Mouse (Mus musculus): Measurements from ENCODE around the gene Bdh2. TPM values are rescaled to one million over a fixed set of nuclear protein-coding genes. Genes with fewer than 3 reads are reported as not detected.
A peak's percentile ranks its signal among the peaks of the same experiment; 100 is the strongest.

Gene Bdh2
- polyA plus RNA-seq, 1 experiment from 2014 or later = 1.7 TPM

- WGBS = 80% methylated on average over 8 of the region's 8 CpGs
- no peak overlapping the region for H3K4me2 ChIP-seq
- no peak overlapping the region for H3K9ac ChIP-seq (ENCODE audit: low read depth, low read length)
- no peak for ATAC-seq (replicated peaks; ENCODE audit: low FRiP score)
- H3K27ac ChIP-seq (ENCODE audit: low read depth, low read length) = no peak overlapping the region
- no peaks in the 10 kb centered on the region for H3K4me1 ChIP-seq (replicated peaks; ENCODE audit: control insufficient read depth, insufficient read depth, low read length)
- no peak for DNase-seq (ENCODE audit: low spot score)
- H3K27me3 ChIP-seq (replicated peaks; ENCODE audit: control insufficient read depth, insufficient read depth, low read length) = no peaks in the 10 kb centered on the region
- H3K9me3 ChIP-seq (ENCODE audit: control insufficient read depth, low read length) = no peaks in the 10 kb centered on the region
- H3K36me3 ChIP-seq (ENCODE audit: control insufficient read depth, insufficient read depth, low read length) = no peaks in the 10 kb centered on the region
- H3K4me3 ChIP-seq (ENCODE audit: low read depth, low read length) = no peak overlapping the region
These were observed 7.2 kb downstream of the Bdh2 start for GRCm38 (mm10) chr3:135288138-135288750.

- Histone ChIP-seq H3K4me3 (ENCODE audit: low read depth, low read length) (no peak overlapping the region), H3K4me2 (no peak overlapping the region), H3K9ac (ENCODE audit: low read depth, low read length) (no peak overlapping the region), H3K27ac (ENCODE audit: low read depth, low read length) (no peak overlapping the region), H3K4me1 (replicated peaks; ENCODE audit: control insufficient read depth, insufficient read depth, low read length) (no peaks in the 10 kb centered on the region), H3K27me3 (replicated peaks; ENCODE audit: control insufficient read depth, insufficient read depth, low read length) (no peaks in the 10 kb centered on the region), H3K36me3 (ENCODE audit: control insufficient read depth, insufficient read depth, low read length) (no peaks in the 10 kb centered on the region), H3K9me3 (ENCODE audit: control insufficient read depth, low read length) (no peaks in the 10 kb centered on the region)
- WGBS = 84% methylated on average over 1 of the region's 1 CpGs
- ATAC-seq (replicated peaks; ENCODE audit: low FRiP score) (no peak), DNase-seq (ENCODE audit: low spot score) (no peak)
These were observed 8.1 kb downstream of the Bdh2 start for GRCm38 (mm10) chr3:135289148-135289547.

DNA sequence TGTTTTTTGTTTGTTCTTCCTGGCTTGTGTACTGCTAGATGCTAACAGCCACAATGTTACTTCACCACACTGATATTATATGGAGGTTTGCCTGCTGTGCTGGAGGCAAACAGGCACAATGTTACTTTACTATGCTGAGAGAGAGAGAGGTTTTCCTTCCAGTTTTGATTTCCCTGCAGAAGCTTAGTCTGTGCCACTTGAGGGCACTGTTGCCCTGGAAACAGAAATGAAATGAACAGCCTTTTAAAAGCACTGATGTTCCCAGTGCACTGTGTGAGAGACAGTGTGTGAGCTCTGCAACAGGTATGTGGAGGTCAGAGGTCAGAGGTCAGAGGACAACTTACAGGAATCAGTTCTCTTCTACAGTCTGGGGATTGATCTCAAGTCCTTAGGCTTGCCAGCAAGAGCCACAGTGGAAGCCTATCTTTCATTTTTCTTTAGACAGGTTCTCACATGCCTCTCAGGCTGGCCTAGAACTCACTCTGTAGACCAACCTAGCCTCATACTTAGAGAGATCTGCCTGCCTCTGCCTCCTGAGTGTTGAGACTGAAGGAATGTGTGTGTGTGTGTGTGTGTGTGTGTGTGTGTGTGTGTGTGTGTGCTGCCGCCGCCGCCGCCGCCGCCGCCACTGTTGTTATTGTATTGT, 9.4 kb downstream of the Bdh2 start:
- ATAC-seq (replicated peaks; ENCODE audit: low FRiP score) (peak; percentile 47; the same call in 1 of the 2 replicates), DNase-seq (ENCODE audit: low spot score) (no peak)
- Histone ChIP-seq H3K27me3 (replicated peaks; ENCODE audit: control insufficient read depth, insufficient read depth, low read length) (no peaks in the 10 kb centered on the region), H3K9ac (ENCODE audit: low read depth, low read length) (no peak overlapping the region), H3K4me2 (no peak overlapping the region), H3K9me3 (ENCODE audit: control insufficient read depth, low read length) (no peaks in the 10 kb centered on the region), H3K27ac (ENCODE audit: low read depth, low read length) (no peak overlapping the region), H3K36me3 (ENCODE audit: control insufficient read depth, insufficient read depth, low read length) (no peaks in the 10 kb centered on the region), H3K4me3 (ENCODE audit: low read depth, low read length) (no peak overlapping the region), H3K4me1 (replicated peaks; ENCODE audit: control insufficient read depth, insufficient read depth, low read length) (no peaks in the 10 kb centered on the region)
- 99% methylated on average over 7 of the region's 7 CpGs for WGBS

- no peak overlapping the region for H3K4me3 ChIP-seq (ENCODE audit: low read depth, low read length)
- no peaks in the 10 kb centered on the region for H3K9me3 ChIP-seq (ENCODE audit: control insufficient read depth, low read length)
- no peaks in the 10 kb centered on the region for H3K36me3 ChIP-seq (ENCODE audit: control insufficient read depth, insufficient read depth, low read length)
- DNase-seq (ENCODE audit: low spot score) (no peak), ATAC-seq (replicated peaks; ENCODE audit: low FRiP score) (no peak)
- H3K9ac ChIP-seq (ENCODE audit: low read depth, low read length) = no peak overlapping the region
- H3K4me2 ChIP-seq = no peak overlapping the region
- no peak overlapping the region for H3K27ac ChIP-seq (ENCODE audit: low read depth, low read length)
- 60% methylated on average over 7 of the region's 7 CpGs for WGBS
- no peaks in the 10 kb centered on the region for H3K4me1 ChIP-seq (replicated peaks; ENCODE audit: control insufficient read depth, insufficient read depth, low read length)
- no peaks in the 10 kb centered on the region for H3K27me3 ChIP-seq (replicated peaks; ENCODE audit: control insufficient read depth, insufficient read depth, low read length)
These were observed 12.7 kb downstream of the Bdh2 start for GRCm38 (mm10) chr3:135293703-135294102.

DNA sequence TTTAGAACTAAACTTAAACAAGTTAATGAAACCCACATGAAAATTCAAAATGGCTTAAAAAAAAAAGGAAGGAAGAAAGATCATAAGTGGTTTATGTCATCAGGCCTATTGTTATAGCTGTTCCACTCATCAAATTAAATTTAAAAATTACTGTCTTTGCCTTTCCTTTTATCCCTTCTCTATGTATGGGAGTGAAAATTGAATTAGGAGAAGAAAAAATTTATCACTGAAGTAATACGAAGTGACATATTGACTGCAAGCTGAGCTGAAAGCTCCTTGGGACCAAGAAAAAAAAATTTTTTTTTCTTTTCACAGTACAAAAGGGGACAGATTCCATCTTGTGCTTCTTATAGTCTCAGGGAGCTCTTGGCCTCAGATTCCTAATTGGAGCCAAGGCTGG, 14.5 kb downstream of the Bdh2 start:
- no peaks in the 10 kb centered on the region for H3K36me3 ChIP-seq (ENCODE audit: control insufficient read depth, insufficient read depth, low read length)
- ATAC-seq (replicated peaks; ENCODE audit: low FRiP score) (no peak), DNase-seq (ENCODE audit: low spot score) (no peak)
- WGBS = 79% methylated on average over 1 of the region's 1 CpGs
- H3K4me3 ChIP-seq (ENCODE audit: low read depth, low read length) = no peak overlapping the region
- no peak overlapping the region for H3K9ac ChIP-seq (ENCODE audit: low read depth, low read length)
- H3K4me1 ChIP-seq (replicated peaks; ENCODE audit: control insufficient read depth, insufficient read depth, low read length) = no peaks in the 10 kb centered on the region
- no peaks in the 10 kb centered on the region for H3K27me3 ChIP-seq (replicated peaks; ENCODE audit: control insufficient read depth, insufficient read depth, low read length)
- no peak overlapping the region for H3K27ac ChIP-seq (ENCODE audit: low read depth, low read length)
- no peak overlapping the region for H3K4me2 ChIP-seq
- no peaks in the 10 kb centered on the region for H3K9me3 ChIP-seq (ENCODE audit: control insufficient read depth, low read length)

DNA sequence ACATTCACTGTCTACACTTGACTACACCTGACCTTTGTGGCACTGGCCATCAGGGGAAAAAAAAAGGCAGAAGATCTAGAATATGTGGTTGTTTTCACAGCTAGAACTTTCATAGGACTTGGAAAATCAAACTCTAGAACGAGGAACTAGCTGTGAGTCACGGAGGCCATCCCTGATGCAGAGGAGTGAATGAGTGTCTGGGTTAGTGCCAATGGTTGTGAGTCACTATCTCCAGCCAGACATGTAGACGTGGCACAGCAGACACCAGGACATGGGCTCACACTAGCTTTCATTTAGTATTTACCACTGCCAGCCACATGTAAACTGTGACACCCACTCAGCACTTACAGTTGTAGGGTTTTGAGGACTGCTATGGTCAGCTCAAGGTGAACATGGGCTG, 17.5 kb downstream of the Bdh2 start:
- H3K27me3 ChIP-seq (replicated peaks; ENCODE audit: control insufficient read depth, insufficient read depth, low read length) = no peaks in the 10 kb centered on the region
- H3K9ac ChIP-seq (ENCODE audit: low read depth, low read length) = no peak overlapping the region
- H3K27ac ChIP-seq (ENCODE audit: low read depth, low read length) = no peak overlapping the region
- no peak for DNase-seq (ENCODE audit: low spot score)
- no peak overlapping the region for H3K4me3 ChIP-seq (ENCODE audit: low read depth, low read length)
- no peak overlapping the region for H3K4me2 ChIP-seq
- no peaks in the 10 kb centered on the region for H3K4me1 ChIP-seq (replicated peaks; ENCODE audit: control insufficient read depth, insufficient read depth, low read length)
- no peaks in the 10 kb centered on the region for H3K9me3 ChIP-seq (ENCODE audit: control insufficient read depth, low read length)
- no peaks in the 10 kb centered on the region for H3K36me3 ChIP-seq (ENCODE audit: control insufficient read depth, insufficient read depth, low read length)
- ATAC-seq (replicated peaks; ENCODE audit: low FRiP score) = no peak
- 76% methylated on average over 3 of the region's 3 CpGs for WGBS

DNA sequence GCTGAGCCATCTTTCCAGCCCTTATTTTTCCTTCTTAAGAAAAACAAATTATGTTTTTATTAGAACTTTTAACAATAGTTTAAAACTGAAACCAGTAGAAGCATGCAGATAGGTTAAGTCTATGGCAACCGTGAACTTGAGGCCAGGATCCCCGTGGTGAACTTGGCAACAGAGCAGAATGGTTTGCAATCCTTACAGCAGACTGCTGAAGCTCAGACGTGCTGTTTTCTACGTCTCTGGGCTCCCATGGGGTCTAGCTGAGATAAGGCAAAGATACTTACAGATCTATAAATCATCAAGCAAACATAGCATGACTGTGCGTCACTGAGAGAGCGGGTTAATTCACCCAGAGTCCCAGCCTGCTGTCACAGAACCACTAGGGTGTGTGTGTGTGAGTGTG, 19.1 kb downstream of the Bdh2 start:
- 56% methylated on average over 6 of the region's 6 CpGs for WGBS
- DNase-seq (ENCODE audit: low spot score) (no peak), ATAC-seq (replicated peaks; ENCODE audit: low FRiP score) (no peak)
- Histone ChIP-seq H3K27me3 (replicated peaks; ENCODE audit: control insufficient read depth, insufficient read depth, low read length) (no peaks in the 10 kb centered on the region), H3K4me2 (no peak overlapping the region), H3K27ac (ENCODE audit: low read depth, low read length) (no peak overlapping the region), H3K9me3 (ENCODE audit: control insufficient read depth, low read length) (no peaks in the 10 kb centered on the region), H3K4me3 (ENCODE audit: low read depth, low read length) (no peak overlapping the region), H3K9ac (ENCODE audit: low read depth, low read length) (no peak overlapping the region), H3K36me3 (ENCODE audit: control insufficient read depth, insufficient read depth, low read length) (no peaks in the 10 kb centered on the region), H3K4me1 (replicated peaks; ENCODE audit: control insufficient read depth, insufficient read depth, low read length) (0 out of 2 replicates have a peak, but pooled peaks cover 2% of the 10 kb centered on the region)

GRCm38 (mm10) chr3:135304060-135304459, 23.0 kb downstream of the Bdh2 start:
- Histone ChIP-seq H3K4me3 (ENCODE audit: low read depth, low read length) (no peak overlapping the region), H3K27ac (ENCODE audit: low read depth, low read length) (no peak overlapping the region), H3K4me1 (replicated peaks; ENCODE audit: control insufficient read depth, insufficient read depth, low read length) (0 out of 2 replicates have a peak, but pooled peaks cover 5% of the 10 kb centered on the region), H3K9me3 (ENCODE audit: control insufficient read depth, low read length) (no peaks in the 10 kb centered on the region), H3K9ac (ENCODE audit: low read depth, low read length) (no peak overlapping the region), H3K27me3 (replicated peaks; ENCODE audit: control insufficient read depth, insufficient read depth, low read length) (no peaks in the 10 kb centered on the region; the same call in 1 of the 2 replicates), H3K36me3 (ENCODE audit: control insufficient read depth, insufficient read depth, low read length) (no peaks in the 10 kb centered on the region), H3K4me2 (no peak overlapping the region)
- ATAC-seq (replicated peaks; ENCODE audit: low FRiP score) (no peak), DNase-seq (ENCODE audit: low spot score) (no peak)
- 43% methylated on average over 6 of the region's 6 CpGs for WGBS

DNA sequence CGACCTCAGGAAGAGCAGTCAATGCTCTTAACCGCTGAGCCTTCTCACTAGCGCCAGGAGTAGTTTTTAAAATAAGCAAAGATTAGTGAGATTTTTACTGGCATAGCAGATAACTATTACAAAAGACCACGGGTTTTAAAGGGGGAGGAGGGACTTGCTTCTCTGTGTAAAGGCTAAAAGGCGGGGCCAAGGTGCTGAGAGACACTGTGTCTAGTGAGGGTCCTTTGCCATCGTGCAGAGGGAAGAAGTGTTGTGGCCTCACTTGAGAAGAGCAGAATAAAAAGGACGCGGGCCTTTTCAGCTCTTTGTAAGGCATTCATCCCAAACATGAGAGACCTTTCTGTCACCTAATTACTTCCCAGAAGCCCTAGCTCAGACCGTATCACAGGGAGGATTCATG, 23.5 kb downstream of the Bdh2 start:
- no peaks in the 10 kb centered on the region; the same call in 1 of the 2 replicates for H3K27me3 ChIP-seq (replicated peaks; ENCODE audit: control insufficient read depth, insufficient read depth, low read length)
- no peak for ATAC-seq (replicated peaks; ENCODE audit: low FRiP score)
- H3K9me3 ChIP-seq (ENCODE audit: control insufficient read depth, low read length) = no peaks in the 10 kb centered on the region
- no peak overlapping the region for H3K27ac ChIP-seq (ENCODE audit: low read depth, low read length)
- H3K36me3 ChIP-seq (ENCODE audit: control insufficient read depth, insufficient read depth, low read length) = no peaks in the 10 kb centered on the region
- H3K4me1 ChIP-seq (replicated peaks; ENCODE audit: control insufficient read depth, insufficient read depth, low read length) = 0 out of 2 replicates have a peak, but pooled peaks cover 5% of the 10 kb centered on the region
- DNase-seq (ENCODE audit: low spot score) = no peak
- no peak overlapping the region for H3K4me2 ChIP-seq
- H3K9ac ChIP-seq (ENCODE audit: low read depth, low read length) = no peak overlapping the region
- no peak overlapping the region for H3K4me3 ChIP-seq (ENCODE audit: low read depth, low read length)
- WGBS = 42% methylated on average over 9 of the region's 9 CpGs
